Mouse (Mus musculus): ENCODE measurements at regions not wholly inside any gene's neighbourhood (a gene's known extent, or its start where the extent isn't known, plus 50 kb on each side); places are given as distances from the start of the nearest gene placed in this dataset.

GRCm38 (mm10) chr1:190599622-190600021 is 311.9 kb downstream of the Rps6kc1 start:
- Histone ChIP-seq H3K9ac (ENCODE audit: low read depth, poor library complexity, severe bottlenecking) (no peak overlapping the region), H3K27me3 (ENCODE audit: control insufficient read depth, insufficient read depth, low read length, poor library complexity, severe bottlenecking) (no peaks in the 10 kb centered on the region; the same call in 1 of the 2 replicates), H3K36me3 (ENCODE audit: control insufficient read depth, insufficient read depth, low read length, poor library complexity, severe bottlenecking) (no peaks in the 10 kb centered on the region), H3K4me1 (ENCODE audit: control insufficient read depth, insufficient read depth, low read length) (no peaks in the 10 kb centered on the region), H3K27ac (ENCODE audit: insufficient read depth, low read length) (no peak overlapping the region), H3K9me3 (replicated peaks; ENCODE audit: control insufficient read depth, insufficient read depth, low read length, poor library complexity, severe bottlenecking) (no peaks in the 10 kb centered on the region), H3K4me3 (ENCODE audit: low read depth, low read length) (no peak overlapping the region)
- TF ChIP-seq CTCF (IDR thresholded peaks at IDR 0.05; ENCODE audit: low read depth, low read length), result no peak
- no peak for TF ChIP-seq EP300 (IDR thresholded peaks at IDR 0.05; ENCODE audit: insufficient read depth, low read depth, low read length)
- no peak for TF ChIP-seq POLR2A (IDR thresholded peaks at IDR 0.05; ENCODE audit: insufficient read depth, low read length)

GRCm38 (mm10) chr1:190596209-190596608 is 315.4 kb downstream of the Rps6kc1 start:
- no peaks in the 10 kb centered on the region for H3K9me3 ChIP-seq (replicated peaks; ENCODE audit: control insufficient read depth, insufficient read depth, low read length, poor library complexity, severe bottlenecking)
- H3K9ac ChIP-seq (ENCODE audit: low read depth, poor library complexity, severe bottlenecking), result no peak overlapping the region
- H3K27ac ChIP-seq (ENCODE audit: insufficient read depth, low read length), result no peak overlapping the region
- H3K36me3 ChIP-seq (ENCODE audit: control insufficient read depth, insufficient read depth, low read length, poor library complexity, severe bottlenecking), result no peaks in the 10 kb centered on the region
- no peak overlapping the region for H3K4me3 ChIP-seq (ENCODE audit: low read depth, low read length)
- H3K4me1 ChIP-seq (ENCODE audit: control insufficient read depth, insufficient read depth, low read length), result no peaks in the 10 kb centered on the region
- H3K27me3 ChIP-seq (ENCODE audit: control insufficient read depth, insufficient read depth, low read length, poor library complexity, severe bottlenecking), result no peaks in the 10 kb centered on the region
- no peak for TF ChIP-seq EP300 (IDR thresholded peaks at IDR 0.05; ENCODE audit: insufficient read depth, low read depth, low read length)
- no peak for TF ChIP-seq POLR2A (IDR thresholded peaks at IDR 0.05; ENCODE audit: insufficient read depth, low read length)
- TF ChIP-seq CTCF (IDR thresholded peaks at IDR 0.05; ENCODE audit: low read depth, low read length), result no peak

GRCm38 (mm10) chr1:190591621-190592020 is 319.9 kb downstream of the Rps6kc1 start:
- no peak overlapping the region for H3K27ac ChIP-seq (ENCODE audit: insufficient read depth, low read length)
- H3K4me3 ChIP-seq (ENCODE audit: low read depth, low read length), result no peak overlapping the region
- TF ChIP-seq POLR2A (IDR thresholded peaks at IDR 0.05; ENCODE audit: insufficient read depth, low read length) (no peak), EP300 (IDR thresholded peaks at IDR 0.05; ENCODE audit: insufficient read depth, low read depth, low read length) (no peak), CTCF (IDR thresholded peaks at IDR 0.05; ENCODE audit: low read depth, low read length) (no peak)
- H3K4me1 ChIP-seq (ENCODE audit: control insufficient read depth, insufficient read depth, low read length), result no peaks in the 10 kb centered on the region
- H3K36me3 ChIP-seq (ENCODE audit: control insufficient read depth, insufficient read depth, low read length, poor library complexity, severe bottlenecking), result no peaks in the 10 kb centered on the region
- no peaks in the 10 kb centered on the region for H3K27me3 ChIP-seq (ENCODE audit: control insufficient read depth, insufficient read depth, low read length, poor library complexity, severe bottlenecking)
- H3K9me3 ChIP-seq (replicated peaks; ENCODE audit: control insufficient read depth, insufficient read depth, low read length, poor library complexity, severe bottlenecking), result no peaks in the 10 kb centered on the region
- H3K9ac ChIP-seq (ENCODE audit: low read depth, poor library complexity, severe bottlenecking), result no peak overlapping the region

- Histone ChIP-seq H3K4me3 (ENCODE audit: low read depth, low read length) (no peak overlapping the region), H3K27ac (ENCODE audit: insufficient read depth, low read length) (no peak overlapping the region), H3K9me3 (replicated peaks; ENCODE audit: control insufficient read depth, insufficient read depth, low read length, poor library complexity, severe bottlenecking) (no peaks in the 10 kb centered on the region), H3K27me3 (ENCODE audit: control insufficient read depth, insufficient read depth, low read length, poor library complexity, severe bottlenecking) (no peaks in the 10 kb centered on the region), H3K9ac (ENCODE audit: low read depth, poor library complexity, severe bottlenecking) (no peak overlapping the region), H3K4me1 (ENCODE audit: control insufficient read depth, insufficient read depth, low read length) (no peaks in the 10 kb centered on the region), H3K36me3 (ENCODE audit: control insufficient read depth, insufficient read depth, low read length, poor library complexity, severe bottlenecking) (no peaks in the 10 kb centered on the region)
- TF ChIP-seq EP300 (IDR thresholded peaks at IDR 0.05; ENCODE audit: insufficient read depth, low read depth, low read length), result no peak
- TF ChIP-seq POLR2A (IDR thresholded peaks at IDR 0.05; ENCODE audit: insufficient read depth, low read length), result no peak
- TF ChIP-seq CTCF (IDR thresholded peaks at IDR 0.05; ENCODE audit: low read depth, low read length), result no peak
Measured at GRCm38 (mm10) chr1:190589586-190589985, 322.0 kb downstream of the Rps6kc1 start.

- Histone ChIP-seq H3K9ac (ENCODE audit: low read depth, poor library complexity, severe bottlenecking) (no peak overlapping the region), H3K36me3 (ENCODE audit: control insufficient read depth, insufficient read depth, low read length, poor library complexity, severe bottlenecking) (no peaks in the 10 kb centered on the region), H3K27ac (ENCODE audit: insufficient read depth, low read length) (no peak overlapping the region), H3K9me3 (replicated peaks; ENCODE audit: control insufficient read depth, insufficient read depth, low read length, poor library complexity, severe bottlenecking) (no peaks in the 10 kb centered on the region), H3K4me1 (ENCODE audit: control insufficient read depth, insufficient read depth, low read length) (peaks cover 2% of the 10 kb centered on the region), H3K27me3 (ENCODE audit: control insufficient read depth, insufficient read depth, low read length, poor library complexity, severe bottlenecking) (no peaks in the 10 kb centered on the region), H3K4me3 (ENCODE audit: low read depth, low read length) (no peak overlapping the region)
- TF ChIP-seq EP300 (IDR thresholded peaks at IDR 0.05; ENCODE audit: insufficient read depth, low read depth, low read length), result no peak
- no peak for TF ChIP-seq POLR2A (IDR thresholded peaks at IDR 0.05; ENCODE audit: insufficient read depth, low read length)
- TF ChIP-seq CTCF (IDR thresholded peaks at IDR 0.05; ENCODE audit: low read depth, low read length), result no peak
Measured at GRCm38 (mm10) chr1:190583272-190583671, 328.3 kb downstream of the Rps6kc1 start.

GRCm38 (mm10) chr1:190580653-190581052 is 330.9 kb downstream of the Rps6kc1 start:
- Histone ChIP-seq H3K27ac (ENCODE audit: insufficient read depth, low read length) (no peak overlapping the region), H3K9ac (ENCODE audit: low read depth, poor library complexity, severe bottlenecking) (no peak overlapping the region), H3K4me1 (ENCODE audit: control insufficient read depth, insufficient read depth, low read length) (peaks cover 2% of the 10 kb centered on the region), H3K27me3 (ENCODE audit: control insufficient read depth, insufficient read depth, low read length, poor library complexity, severe bottlenecking) (no peaks in the 10 kb centered on the region), H3K36me3 (ENCODE audit: control insufficient read depth, insufficient read depth, low read length, poor library complexity, severe bottlenecking) (no peaks in the 10 kb centered on the region), H3K9me3 (replicated peaks; ENCODE audit: control insufficient read depth, insufficient read depth, low read length, poor library complexity, severe bottlenecking) (no peaks in the 10 kb centered on the region), H3K4me3 (ENCODE audit: low read depth, low read length) (no peak overlapping the region)
- TF ChIP-seq CTCF (IDR thresholded peaks at IDR 0.05; ENCODE audit: low read depth, low read length) (no peak), POLR2A (IDR thresholded peaks at IDR 0.05; ENCODE audit: insufficient read depth, low read length) (no peak), EP300 (IDR thresholded peaks at IDR 0.05; ENCODE audit: insufficient read depth, low read depth, low read length) (no peak)

All from ES-Bruce4 (cell line).